In genomic region chr12:69229251-69229650, GRCm38 (mm10) we compare ENCODE assay signal across 8 mouse cellular contexts. TPM values are rescaled to one million over a fixed set of nuclear protein-coding genes. Genes with fewer than 3 reads are reported as not detected.
DNase-seq lines count a peak whose midpoint lies in the region; ATAC-seq and TF ChIP-seq lines count a peak whose summit lies in the region.
"Had no signal": no experiment of that assay in that cellular context is flagged by ENCODE, and none has a peak within 500 bp of the region (broad histone marks: within the 10 kb centered on the region; RNA-seq: fewer than 3 reads in every experiment).

No protein-coding gene starts in this region.

- CTCF ChIA-PET in Patski (lab: Charles Lee) = interaction anchor here (1.6 kb wide), 1 partner anchor 12 kb away, joined by 6 read pairs; the partner anchor contains the start of gene Klhdc1

- H3K27me3 ChIP-seq in liver, adult 2 months (ENCODE audit: control insufficient read depth, insufficient read depth, low read length) = no peaks in the 10 kb centered on the region
- no peaks in the 10 kb centered on the region for H3K27me3 ChIP-seq in liver, embryonic 11.5 days (replicated peaks; ENCODE audit: control insufficient read depth, insufficient read depth, low read length)
- H3K27me3 ChIP-seq in Patski = no peaks in the 10 kb centered on the region
- H3K27me3 ChIP-seq: limb, embryonic 13.5 days had no signal

- POLR2A ChIA-PET in Patski (lab: Charles Lee) = no interaction called here

- no peak overlapping the region for H3K9ac ChIP-seq in liver, adult 2 months (ENCODE audit: low read depth, low read length)
- no peak overlapping the region for H3K9ac ChIP-seq in liver, embryonic 11.5 days (ENCODE audit: low read depth, low read length)
- H3K9ac ChIP-seq: limb, embryonic 13.5 days had no signal

- 0 out of 2 replicates have a peak, but pooled peaks have one; percentile 17 for TF ChIP-seq CTCF in liver, adult 2 months (IDR thresholded peaks at IDR 0.05; ENCODE audit: low read depth, low read length)
- TF ChIP-seq CTCF in Patski (IDR thresholded peaks at IDR 0.05) = peak; percentile 34

- in situ Hi-C loops in Patski (cut with MboI; ENCODE audit: low pct_unique_long_range_greater_than_20kb) = no loop called here

- ATAC-seq in liver, embryonic 11.5 days (replicated peaks; ENCODE audit: low FRiP score) = no peak
- no peak for ATAC-seq in Patski

- H3K4me3 ChIP-seq in liver, adult 2 months (ENCODE audit: insufficient read depth, low read depth, low read length) = no peak overlapping the region
- H3K4me3 ChIP-seq in liver, embryonic 11.5 days (ENCODE audit: low read depth, low read length) = no peak overlapping the region
- H3K4me3 ChIP-seq: limb, embryonic 13.5 days had no signal

- no peaks in the 10 kb centered on the region for H3K4me1 ChIP-seq in liver, adult 2 months (ENCODE audit: control insufficient read depth, insufficient read depth, low read length)
- H3K4me1 ChIP-seq in liver, embryonic 11.5 days (replicated peaks; ENCODE audit: control insufficient read depth, insufficient read depth, low read length) = peaks cover 8% of the 10 kb centered on the region; the same call in 1 of the 2 replicates

- H3K9me3 ChIP-seq in liver, embryonic 11.5 days (ENCODE audit: control insufficient read depth, low read length) = no peaks in the 10 kb centered on the region
- H3K9me3 ChIP-seq: limb, embryonic 13.5 days had no signal

- H3K4me2 ChIP-seq in liver, embryonic 11.5 days = no peak overlapping the region

- no peak for DNase-seq in liver, adult 2 months (ENCODE audit: extremely low read depth, low read depth, low spot score)
- no peak for DNase-seq in liver, embryonic 11.5 days (ENCODE audit: low spot score)
- DNase-seq in Patski (ENCODE audit: low read depth, low spot score) = no peak
- DNase-seq in lung, postnatal 10 days = peak; percentile 53
- DNase-seq in thymus, postnatal 14 days = peak; percentile 41
- DNase-seq in cerebellum, postnatal 36 days = no peak
- no peak for DNase-seq in left cerebral cortex, postnatal 10 days (ENCODE audit: extremely low spot score in 1 of 2, low spot score in 2 of 2)

- intact Hi-C loops in left cerebral cortex, postnatal 10 days (cut with DNase I) = no loop called here

- H3K36me3 ChIP-seq in liver, adult 2 months (ENCODE audit: control insufficient read depth, insufficient read depth, low read length) = no peaks in the 10 kb centered on the region
- no peaks in the 10 kb centered on the region for H3K36me3 ChIP-seq in liver, embryonic 11.5 days (ENCODE audit: control insufficient read depth, insufficient read depth, low read length)

- H3K27ac ChIP-seq in liver, adult 2 months (replicated peaks; ENCODE audit: insufficient read depth, low read depth, low read length) = no peak overlapping the region
- no peak overlapping the region for H3K27ac ChIP-seq in liver, embryonic 11.5 days (ENCODE audit: low read depth, low read length)

- WGBS in liver, adult 2 months = 57% methylated on average over 2 of the region's 2 CpGs
- WGBS in liver, embryonic 11.5 days = 57% methylated on average over 2 of the region's 2 CpGs

- no peak for TF ChIP-seq POLR2A in liver, adult 2 months (IDR thresholded peaks at IDR 0.05; ENCODE audit: extremely low read depth, insufficient read depth, low read length)

- no peaks in the 10 kb centered on the region for H3K79me2 ChIP-seq in liver, adult 2 months (ENCODE audit: control insufficient read depth, insufficient read depth, low read length)

RNA-seq across cellular contexts. Expression of gene Pole2, which starts 1.3 kb away (rescaled TPM):
- total RNA-seq in liver, adult 2 months (2014; rRNA removed) = 0.74 and 1.8 TPM in 2 replicates
- polyA plus RNA-seq in liver, adult 2 months (2012; rRNA removed) = 0.24 and 0.36 TPM in 2 replicates
- polyA plus RNA-seq in liver, embryonic 11.5 days (2014; fragmentation: Nextera tagmentation; extraction: Ambion mirVana) = 42.5 and 46.9 TPM in 2 replicates
- polyA plus RNA-seq in Patski (2021) = 6.1 TPM
- total RNA-seq in left cerebral cortex, postnatal 10 days (2021) = 1 to 10 TPM; 1.2 to 1.7 TPM

RNA-seq across cellular contexts. Expression of gene Klhdc1, which starts 11.7 kb away (rescaled TPM):
- 0.46 and 0.67 TPM in 2 replicates for total RNA-seq in liver, adult 2 months (2014; rRNA removed)
- 0.07 and 0.10 TPM in 2 replicates for polyA plus RNA-seq in liver, adult 2 months (2012; rRNA removed)
- polyA plus RNA-seq in liver, embryonic 11.5 days (2014; fragmentation: Nextera tagmentation; extraction: Ambion mirVana) = 5.7 and 5.8 TPM in 2 replicates
- 5.2 TPM for polyA plus RNA-seq in Patski (2021)
- 10 to 100 TPM; 15.0 to 16.7 TPM for total RNA-seq in left cerebral cortex, postnatal 10 days (2021)

RNA-seq across cellular contexts. Expression of gene Gm49384, which starts 25.2 kb away (rescaled TPM):
- total RNA-seq in liver, adult 2 months (2014; rRNA removed) = 0.92 and 1.5 TPM in 2 replicates
- 0.87 TPM in 1 of 2 replicates, not detected in the other for polyA plus RNA-seq in liver, adult 2 months (2012; rRNA removed)
- 35.5 and 37.9 TPM in 2 replicates for polyA plus RNA-seq in liver, embryonic 11.5 days (2014; fragmentation: Nextera tagmentation; extraction: Ambion mirVana)
- 4.9 TPM for polyA plus RNA-seq in Patski (2021)
- total RNA-seq in left cerebral cortex, postnatal 10 days (2021) = 1 to 10 TPM; 3.0 to 4.9 TPM

RNA-seq across cellular contexts. Expression of gene Dnaaf2, which starts 31.0 kb away (rescaled TPM):
- total RNA-seq in liver, adult 2 months (2014; rRNA removed) = 0.74 and 1.0 TPM in 2 replicates
- 0.64 and 1.1 TPM in 2 replicates for polyA plus RNA-seq in liver, adult 2 months (2012; rRNA removed)
- polyA plus RNA-seq in liver, embryonic 11.5 days (2014; fragmentation: Nextera tagmentation; extraction: Ambion mirVana) = 12.2 and 14.0 TPM in 2 replicates
- 3.6 TPM for polyA plus RNA-seq in Patski (2021)
- total RNA-seq in left cerebral cortex, postnatal 10 days (2021) = 1 to 10 TPM; 1.9 to 2.8 TPM

RNA-seq across cellular contexts. Expression of gene Gm49383, which starts 32.3 kb away (rescaled TPM):
- 2.4 and 3.3 TPM in 2 replicates for total RNA-seq in liver, adult 2 months (2014; rRNA removed)
- 1.1 and 1.8 TPM in 2 replicates for polyA plus RNA-seq in liver, adult 2 months (2012; rRNA removed)
- 28.6 and 29.8 TPM in 2 replicates for polyA plus RNA-seq in liver, embryonic 11.5 days (2014; fragmentation: Nextera tagmentation; extraction: Ambion mirVana)
- polyA plus RNA-seq in Patski (2021) = 6.5 TPM
- total RNA-seq in left cerebral cortex, postnatal 10 days (2021) = 1 to 10 TPM; 5.7 to 7.1 TPM

Comparison
In these comparisons a context has a peak if more than half of its experiments do, and no peak if none do; other contexts are left out.
1. DNase-seq: peak in lung, postnatal 10 days (single experiment) and thymus, postnatal 14 days (single experiment); none in liver, adult 2 months (single experiment), liver, embryonic 11.5 days (single experiment), Patski (single experiment), cerebellum, postnatal 36 days (0 of 2) and left cerebral cortex, postnatal 10 days (0 of 2).